Mouse (Mus musculus) heart, embryonic 13.5 days (tissue): ENCODE results near the gene Zc3hav1. TPM values are rescaled to one million over a fixed set of nuclear protein-coding genes. Genes with fewer than 3 reads are reported as not detected.

Source experiments
- ATAC-seq: fragments of 200-750 bp; cut with Nextera tagmentation; 2 replicates; pipeline ENCODE4 v1.8.0; 2017; ENCODE audit warnings: moderate TSS enrichment; ENCODE audit not compliant: insufficient number of reproducible peaks, low FRiP score, low TSS enrichment; ENCODE audit errors: extremely low read depth
- H3K27ac ChIP-seq: fragments of 300-500 bp; sonication (generic); replicated peaks from 2 replicates; pipeline ENCODE4 v1.5.1; 2015; ENCODE audit warnings: moderate library complexity, mild to moderate bottlenecking, inconsistent platforms
- H3K27me3 ChIP-seq: fragments of 300-500 bp; sonication (generic); replicated peaks from 2 replicates; pipeline ENCODE4 v1.6.1; 2015; ENCODE audit warnings: mild to moderate bottlenecking, inconsistent platforms
- H3K36me3 ChIP-seq: fragments of 300-500 bp; sonication (generic); 2 replicates; pipeline ENCODE4 v1.6.1; 2015; ENCODE audit warnings: mild to moderate bottlenecking, inconsistent platforms
- H3K4me1 ChIP-seq: fragments of 300-500 bp; sonication (generic); 2 replicates; pipeline ENCODE4 v1.6.1; 2015; ENCODE audit warnings: inconsistent platforms
- H3K4me2 ChIP-seq: fragments of 300-500 bp; sonication (generic); 2 replicates; pipeline ENCODE4 v1.6.1; 2015; ENCODE audit warnings: inconsistent platforms, mild to moderate bottlenecking, moderate library complexity
- H3K4me3 ChIP-seq: fragments of 300-500 bp; sonication (generic); 2 replicates; pipeline ENCODE4 v1.5.1; 2015; ENCODE audit warnings: moderate library complexity, mild to moderate bottlenecking, inconsistent platforms
- H3K9ac ChIP-seq: fragments of 300-500 bp; sonication (generic); 2 replicates; pipeline ENCODE4 v1.6.1; 2015; ENCODE audit warnings: inconsistent platforms, mild to moderate bottlenecking, moderate library complexity
- H3K9me3 ChIP-seq: fragments of 300-500 bp; sonication (generic); 2 replicates; pipeline ENCODE4 v1.6.1; 2016; ENCODE audit warnings: inconsistent platforms
- WGBS: fragments of 180-500 bp; shearing (Covaris S2); methylation state at CpG from one replicate; pipeline ENCODE4 v1.1.7; 2015; ENCODE audit warnings: mixed read lengths; 5-methylcytosine and 5-hydroxymethylcytosine counted together
- polyA plus RNA-seq: library from polyadenylated mRNA; unstranded; fragments of >200 nt; fragmentation: Nextera tagmentation; extraction: Ambion mirVana; gene quantifications from 2 replicates; pipeline ENCODE4 v1.2.1, GENCODE M21; 2015

Zc3hav1 gene
- polyA plus RNA-seq, 1 experiment from 2014 or later, result 9.0 TPM

DNA sequence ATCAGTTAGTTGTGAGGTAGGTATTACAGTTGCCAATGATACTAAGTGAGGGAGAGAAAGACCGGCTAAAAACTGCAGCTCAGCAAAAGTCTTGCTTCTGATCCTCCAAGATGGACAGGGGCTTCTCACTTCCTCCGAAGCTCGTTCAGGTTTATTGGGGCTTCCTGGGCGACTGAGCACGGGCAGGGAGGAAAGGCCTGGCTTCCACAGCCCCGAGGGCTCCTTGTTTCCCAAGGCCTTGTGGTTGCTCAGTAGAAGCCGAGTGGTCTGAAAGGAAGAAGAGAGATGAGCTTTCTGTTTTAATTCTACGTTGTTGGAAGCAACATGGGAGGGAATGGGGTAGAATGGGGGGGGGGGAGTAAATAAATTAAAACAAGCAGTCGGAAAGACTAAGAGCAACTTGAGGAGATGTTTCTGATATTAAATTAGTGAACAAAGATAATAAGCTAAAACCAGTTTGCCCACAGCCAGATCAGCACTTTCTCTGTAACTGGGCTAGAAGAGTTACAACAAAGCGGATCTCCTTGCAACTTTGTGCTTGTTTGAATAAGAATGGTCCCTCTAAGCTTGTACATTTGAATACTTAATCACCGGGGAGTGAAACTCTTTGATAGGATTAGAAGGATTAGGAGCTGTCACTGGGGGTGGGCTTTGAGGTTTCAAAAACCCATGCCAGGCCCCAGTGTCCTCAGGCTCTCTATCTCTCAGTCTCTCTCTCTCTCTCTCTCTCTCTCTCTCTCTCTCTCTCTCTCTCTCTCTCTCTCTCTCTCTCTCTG lies 61.3 kb downstream of the Zc3hav1 start:
- Histone ChIP-seq H3K4me2 (no peak overlapping the region), H3K36me3 (peaks cover 90% of the 10 kb centered on the region), H3K27me3 (no peaks in the 10 kb centered on the region), H3K27ac (no peak overlapping the region), H3K4me3 (no peak overlapping the region), H3K4me1 (peaks cover 8% of the 10 kb centered on the region), H3K9ac (no peak overlapping the region), H3K9me3 (no peaks in the 10 kb centered on the region)
- WGBS, result 64% methylated on average over 11 of the region's 11 CpGs
- ATAC-seq, result no peak

DNA sequence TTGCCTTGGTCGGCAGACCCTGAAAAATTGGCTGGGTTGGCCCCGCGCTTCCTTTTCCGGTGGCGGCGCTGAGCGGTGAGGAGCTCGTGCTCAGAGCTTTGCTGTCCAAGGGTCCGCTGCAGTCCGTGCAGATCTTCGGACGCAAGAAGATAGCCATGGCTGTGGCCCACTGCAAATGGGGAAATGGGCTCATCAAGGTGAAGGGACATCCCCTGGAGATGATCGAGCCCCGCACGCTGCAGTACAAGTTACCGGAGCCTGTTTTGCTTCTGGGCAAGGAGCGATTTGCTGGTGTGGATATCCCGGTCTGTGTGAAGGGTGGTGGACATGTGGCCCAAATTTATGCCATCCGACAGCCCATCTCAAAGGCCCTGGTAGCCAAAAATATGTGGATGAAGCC lies 70.0 kb downstream of the Zc3hav1 start:
- Histone ChIP-seq H3K4me3 (no peak overlapping the region), H3K4me2 (no peak overlapping the region), H3K27ac (no peak overlapping the region), H3K9me3 (peaks cover 21% of the 10 kb centered on the region), H3K4me1 (no peaks in the 10 kb centered on the region), H3K9ac (no peak overlapping the region), H3K36me3 (peaks cover 62% of the 10 kb centered on the region), H3K27me3 (no peaks in the 10 kb centered on the region)
- ATAC-seq, result no peak
- 94% methylated on average over 19 of the region's 19 CpGs for WGBS

DNA sequence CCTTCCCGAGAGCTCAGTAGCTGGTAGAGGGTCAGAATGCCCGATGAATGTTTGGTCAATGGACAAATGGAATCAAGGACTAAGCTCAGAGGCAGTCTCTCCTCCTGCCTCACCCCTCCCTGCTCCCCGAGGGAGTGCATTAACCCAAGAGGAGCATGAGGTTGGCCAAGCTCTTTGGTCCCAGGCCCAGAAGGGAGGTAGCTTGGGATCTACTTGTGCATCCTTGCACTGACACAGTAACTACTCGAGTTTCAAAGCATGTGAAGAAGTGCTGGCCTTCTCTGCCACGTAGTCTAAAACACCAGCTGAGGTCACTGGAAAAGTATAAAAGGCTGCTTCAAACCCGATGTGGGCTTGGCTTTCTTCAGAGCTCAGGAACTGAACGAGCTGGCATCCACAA lies 89.9 kb downstream of the Zc3hav1 start:
- no peak overlapping the region for H3K27ac ChIP-seq
- no peak overlapping the region for H3K9ac ChIP-seq
- H3K27me3 ChIP-seq, result no peaks in the 10 kb centered on the region
- WGBS, result 70% methylated on average over 7 of the region's 7 CpGs
- H3K36me3 ChIP-seq, result no peaks in the 10 kb centered on the region
- ATAC-seq, result no peak
- H3K4me1 ChIP-seq, result 0 out of 2 replicates have a peak, but pooled peaks cover 4% of the 10 kb centered on the region
- no peak overlapping the region for H3K4me3 ChIP-seq
- H3K4me2 ChIP-seq, result no peak overlapping the region
- no peaks in the 10 kb centered on the region for H3K9me3 ChIP-seq

GRCm38 (mm10) chr6:38263393-38264159 lies 90.8 kb downstream of the Zc3hav1 start:
- no peak overlapping the region for H3K4me2 ChIP-seq
- H3K9me3 ChIP-seq, result no peaks in the 10 kb centered on the region
- H3K27me3 ChIP-seq, result no peaks in the 10 kb centered on the region

DNA sequence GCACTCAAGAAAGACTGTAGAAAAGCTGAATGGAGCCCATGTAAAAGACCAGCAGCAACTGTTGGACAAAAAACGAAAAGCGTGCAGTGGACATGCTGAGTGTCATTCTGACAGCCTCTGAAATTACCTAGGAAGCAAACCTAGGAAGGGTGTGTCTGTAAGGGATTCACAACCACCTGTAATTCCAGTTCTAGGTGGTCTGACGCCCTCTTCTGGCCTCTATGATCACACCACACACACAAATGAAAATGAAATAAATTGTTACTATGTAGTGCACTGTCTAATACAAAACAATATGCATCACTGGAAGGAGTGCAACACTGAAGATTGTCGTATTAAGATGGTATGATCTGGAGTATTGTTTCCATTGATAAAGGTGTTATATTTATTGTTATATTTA lies 92.5 kb downstream of the Zc3hav1 start:
- WGBS, result 64% methylated on average over 4 of the region's 4 CpGs

More at GRCm38 (mm10) chr6:38263393-38264159, 90.8 kb downstream of the Zc3hav1 start:
- Histone ChIP-seq H3K9ac (no peak overlapping the region), H3K27ac (no peak overlapping the region), H3K4me1 (0 out of 2 replicates have a peak, but pooled peaks cover 4% of the 10 kb centered on the region), H3K4me3 (no peak overlapping the region), H3K36me3 (no peaks in the 10 kb centered on the region)
- WGBS, result 53% methylated on average over 5 of the region's 5 CpGs
- no peak for ATAC-seq

DNA sequence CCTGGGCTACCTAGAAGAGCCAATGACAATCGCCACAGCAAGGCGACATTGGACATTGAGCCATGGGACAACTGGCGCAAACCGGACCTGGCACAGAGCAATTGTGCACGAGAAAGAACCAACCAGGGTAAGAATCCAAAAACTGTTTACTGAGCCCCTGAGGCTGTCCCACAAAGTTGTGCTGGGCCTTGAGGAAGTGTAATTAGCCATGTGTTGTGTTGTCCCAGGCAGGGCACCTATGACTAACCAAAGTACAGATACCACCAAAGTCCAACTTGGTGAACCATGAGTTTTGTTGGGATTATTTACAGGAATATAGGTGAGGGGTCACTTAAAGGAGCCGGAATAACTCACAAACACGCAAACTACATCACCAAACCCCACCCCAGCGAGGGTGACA lies 96.9 kb downstream of the Zc3hav1 start:
- Histone ChIP-seq H3K4me3 (no peak overlapping the region), H3K4me2 (no peak overlapping the region), H3K36me3 (no peaks in the 10 kb centered on the region), H3K27ac (no peak overlapping the region), H3K27me3 (no peaks in the 10 kb centered on the region), H3K9ac (no peak overlapping the region), H3K4me1 (peaks cover 10% of the 10 kb centered on the region), H3K9me3 (no peaks in the 10 kb centered on the region)
- ATAC-seq, result no peak
- WGBS, result 93% methylated on average over 8 of the region's 8 CpGs

More for the DNA sequence above, 92.5 kb downstream of the Zc3hav1 start:
- no peak overlapping the region for H3K4me3 ChIP-seq
- no peaks in the 10 kb centered on the region for H3K9me3 ChIP-seq
- H3K27me3 ChIP-seq, result no peaks in the 10 kb centered on the region
- ATAC-seq, result no peak
- 0 out of 2 replicates have a peak, but pooled peaks cover 4% of the 10 kb centered on the region for H3K4me1 ChIP-seq
- no peak overlapping the region for H3K27ac ChIP-seq
- H3K36me3 ChIP-seq, result no peaks in the 10 kb centered on the region
- no peak overlapping the region for H3K9ac ChIP-seq
- no peak overlapping the region for H3K4me2 ChIP-seq

DNA sequence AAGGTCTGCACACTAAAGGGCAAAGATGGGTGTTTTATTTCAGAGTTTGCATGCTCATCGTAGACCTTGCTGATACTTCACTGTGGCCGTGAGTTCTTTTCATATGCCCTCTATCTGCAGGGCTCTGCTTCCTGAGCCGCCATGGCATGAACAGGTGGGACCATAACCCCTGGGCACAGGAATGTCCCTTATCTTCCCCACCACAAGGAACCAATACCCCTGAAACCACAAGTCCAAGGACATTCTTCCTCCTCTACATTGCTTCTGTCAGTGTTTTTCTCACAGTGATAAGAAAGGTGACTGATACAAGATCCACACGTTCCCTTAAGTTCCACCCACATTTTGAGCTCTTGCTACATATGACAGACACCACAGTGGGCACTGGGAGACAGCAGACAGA lies 97.6 kb downstream of the Zc3hav1 start:
- Histone ChIP-seq H3K4me1 (peaks cover 17% of the 10 kb centered on the region), H3K4me2 (no peak overlapping the region), H3K9me3 (no peaks in the 10 kb centered on the region), H3K27ac (no peak overlapping the region), H3K9ac (no peak overlapping the region), H3K36me3 (no peaks in the 10 kb centered on the region), H3K4me3 (no peak overlapping the region), H3K27me3 (no peaks in the 10 kb centered on the region; the same call in 1 of the 2 replicates)
- ATAC-seq, result no peak
- WGBS, result 60% methylated on average over 4 of the region's 4 CpGs

DNA sequence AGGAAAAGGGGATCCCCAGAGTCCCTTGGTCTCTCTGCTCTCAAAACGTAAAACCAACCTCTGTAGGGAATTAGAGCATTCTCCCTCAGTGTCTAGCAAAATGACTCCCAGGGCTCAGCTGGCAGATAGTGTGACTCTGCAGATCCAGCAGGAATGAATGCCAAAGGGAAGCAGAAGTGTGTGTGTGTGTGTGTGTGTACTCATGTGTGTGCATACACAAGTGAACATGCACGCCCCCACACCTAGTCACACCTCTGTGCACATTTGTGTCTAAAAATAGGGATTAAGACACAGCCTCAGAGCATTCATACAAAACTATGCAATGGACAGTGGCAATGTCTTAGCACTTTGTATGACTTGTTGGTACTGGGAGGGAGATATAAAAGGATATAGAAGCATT lies 98.6 kb downstream of the Zc3hav1 start:
- Histone ChIP-seq H3K4me2 (no peak overlapping the region), H3K4me3 (no peak overlapping the region), H3K36me3 (no peaks in the 10 kb centered on the region), H3K27ac (no peak overlapping the region), H3K27me3 (no peaks in the 10 kb centered on the region; the same call in 1 of the 2 replicates), H3K9ac (no peak overlapping the region), H3K4me1 (peaks cover 18% of the 10 kb centered on the region), H3K9me3 (no peaks in the 10 kb centered on the region)
- WGBS, result 58% methylated on average over 2 of the region's 2 CpGs
- no peak for ATAC-seq

Other genes starting within 250 kb of the Zc3hav1 start
- not detected in 2 replicates for gene Tmem213, start 245.3 kb downstream of the Zc3hav1 start, polyA plus RNA-seq
- gene Atp6v0a4, start 230.0 kb downstream of the Zc3hav1 start, polyA plus RNA-seq, result 0.45 and 0.47 TPM in 2 replicates
- 1.7 and 1.8 TPM in 2 replicates for gene D630045J12Rik, start 100.6 kb downstream of the Zc3hav1 start, polyA plus RNA-seq
- gene Zc3hav1l, start 55.3 kb downstream of the Zc3hav1 start, polyA plus RNA-seq, result 7.6 and 8.0 TPM in 2 replicates
- gene Ttc26, start 26.9 kb upstream of the Zc3hav1 start, polyA plus RNA-seq, result 2.9 TPM in 2 replicates
- 9.0 and 9.1 TPM in 2 replicates for gene Ubn2, start 79.3 kb upstream of the Zc3hav1 start, polyA plus RNA-seq
- gene Fmc1, start 178.9 kb upstream of the Zc3hav1 start, polyA plus RNA-seq, result 192 and 255 TPM in 2 replicates
- 26.0 and 27.3 TPM in 2 replicates for gene Luc7l2, start 196.7 kb upstream of the Zc3hav1 start, polyA plus RNA-seq